Comparison of ENCODE assay signal across 19 mouse cellular contexts in genomic region chr3:123190329-123190728, GRCm38 (mm10). TPM values are rescaled to one million over a fixed set of nuclear protein-coding genes. Genes with fewer than 3 reads are reported as not detected.
A peak's percentile ranks its signal among the peaks of the same experiment; 100 is the strongest.
DNase-seq lines count a peak whose midpoint lies in the region; ATAC-seq and TF ChIP-seq lines count a peak whose summit lies in the region.
"Had no signal": no experiment of that assay in that cellular context is flagged by ENCODE, and none has a peak within 500 bp of the region (broad histone marks: within the 10 kb centered on the region; RNA-seq: fewer than 3 reads in every experiment).

No protein-coding gene starts in this region.

- intact Hi-C loops in heart, postnatal 25 days (cut with DNase I): loop anchor here (5.0 kb wide), 1 partner anchor 42 kb away; no protein-coding TSS in a partner anchor

- H3K4me3 ChIP-seq in lung, embryonic 16.5 days (ENCODE audit: low read length): no peak overlapping the region
- H3K4me3 ChIP-seq in lung, postnatal 0 days (ENCODE audit: low read depth, low read length): no peak overlapping the region
- H3K4me3 ChIP-seq in heart, embryonic 11.5 days (ENCODE audit: low read depth, low read length): no peak overlapping the region
- H3K4me3 ChIP-seq: embryonic facial prominence, embryonic 13.5 days; hindbrain, embryonic 12.5 days; neural tube, embryonic 12.5 days; stomach, embryonic 15.5 days had no signal

- H3K9ac ChIP-seq in lung, embryonic 16.5 days (ENCODE audit: low read length): no peak overlapping the region
- H3K9ac ChIP-seq in lung, postnatal 0 days (replicated peaks; ENCODE audit: low read depth): no peak overlapping the region
- no peak overlapping the region for H3K9ac ChIP-seq in heart, embryonic 11.5 days (ENCODE audit: low read depth, low read length)
- H3K9ac ChIP-seq: embryonic facial prominence, embryonic 13.5 days; hindbrain, embryonic 12.5 days; neural tube, embryonic 12.5 days; stomach, embryonic 15.5 days had no signal

- no peaks in the 10 kb centered on the region for H3K9me3 ChIP-seq in lung, embryonic 16.5 days (ENCODE audit: control insufficient read depth, low read length)
- no peaks in the 10 kb centered on the region for H3K9me3 ChIP-seq in lung, postnatal 0 days (ENCODE audit: low read length)
- no peaks in the 10 kb centered on the region for H3K9me3 ChIP-seq in heart, embryonic 11.5 days (replicated peaks; ENCODE audit: control insufficient read depth, low read length)
- H3K9me3 ChIP-seq: embryonic facial prominence, embryonic 13.5 days; hindbrain, embryonic 12.5 days; neural tube, embryonic 12.5 days; stomach, embryonic 15.5 days had no signal

- 45% methylated on average over 6 of the region's 6 CpGs for WGBS in lung, embryonic 16.5 days
- 51% methylated on average over 6 of the region's 6 CpGs for WGBS in lung, postnatal 0 days
- WGBS in heart, embryonic 11.5 days (ENCODE audit: insufficient replicate concordance): 51% methylated on average over 6 of the region's 6 CpGs

- no peaks in the 10 kb centered on the region for H3K36me3 ChIP-seq in lung, embryonic 16.5 days (ENCODE audit: control insufficient read depth, insufficient read depth, low read length)
- H3K36me3 ChIP-seq in lung, postnatal 0 days (ENCODE audit: insufficient read depth, low read length): no peaks in the 10 kb centered on the region
- no peaks in the 10 kb centered on the region for H3K36me3 ChIP-seq in heart, embryonic 11.5 days (ENCODE audit: control insufficient read depth, insufficient read depth, low read length)
- H3K36me3 ChIP-seq: embryonic facial prominence, embryonic 13.5 days; hindbrain, embryonic 12.5 days; neural tube, embryonic 12.5 days; stomach, embryonic 15.5 days had no signal

- H3K4me1 ChIP-seq in lung, embryonic 16.5 days (replicated peaks; ENCODE audit: control insufficient read depth, insufficient read depth, low read length): no peaks in the 10 kb centered on the region
- H3K4me1 ChIP-seq in lung, postnatal 0 days (ENCODE audit: insufficient read depth, low read depth, low read length): no peaks in the 10 kb centered on the region
- H3K4me1 ChIP-seq in heart, embryonic 11.5 days (ENCODE audit: control insufficient read depth, insufficient read depth, low read length): no peaks in the 10 kb centered on the region
- H3K4me1 ChIP-seq: neural tube, embryonic 12.5 days; stomach, embryonic 15.5 days had no signal

- peak; percentile 97 for DNase-seq in heart, adult 11 months
- DNase-seq in heart, postnatal 25 days (ENCODE audit: low spot score): no peak
- no peak for DNase-seq in lung, postnatal 0 days (ENCODE audit: low spot score)
- no peak for DNase-seq in ovary, postnatal 10 days (ENCODE audit: low spot score)
- DNase-seq: B cell, adult 2 months; gastrocnemius, postnatal 10 days; kidney, adult 2 months; kidney, postnatal 4 days; lung, postnatal 14 days; spleen, adult 18-20 months; thymus, postnatal 36 days had no signal

- H3K27ac ChIP-seq in lung, embryonic 16.5 days (ENCODE audit: low read length): peak overlapping the region; percentile 56
- no peak overlapping the region for H3K27ac ChIP-seq in lung, postnatal 0 days (ENCODE audit: low read length)
- H3K27ac ChIP-seq in heart, embryonic 11.5 days (ENCODE audit: low read depth, low read length): no peak overlapping the region
- H3K27ac ChIP-seq: embryonic facial prominence, embryonic 13.5 days; hindbrain, embryonic 12.5 days; neural tube, embryonic 12.5 days; stomach, embryonic 15.5 days had no signal

- no peak for TF ChIP-seq CTCF in lung, postnatal 0 days (IDR thresholded peaks at IDR 0.05)

- H3K27me3 ChIP-seq in lung, embryonic 16.5 days (ENCODE audit: control insufficient read depth, insufficient read depth, low read depth, low read length): no peaks in the 10 kb centered on the region
- no peaks in the 10 kb centered on the region for H3K27me3 ChIP-seq in lung, postnatal 0 days (replicated peaks; ENCODE audit: insufficient read depth, low read length)
- H3K27me3 ChIP-seq in heart, embryonic 11.5 days (ENCODE audit: control insufficient read depth, insufficient read depth, low read length): no peaks in the 10 kb centered on the region
- H3K27me3 ChIP-seq: embryonic facial prominence, embryonic 13.5 days; hindbrain, embryonic 12.5 days; neural tube, embryonic 12.5 days; Patski; stomach, embryonic 15.5 days had no signal

- H3K4me2 ChIP-seq in lung, embryonic 16.5 days (ENCODE audit: low read depth, low read length): no peak overlapping the region
- no peak overlapping the region for H3K4me2 ChIP-seq in lung, postnatal 0 days (replicated peaks; ENCODE audit: low read depth, low read length)
- H3K4me2 ChIP-seq in heart, embryonic 11.5 days: no peak overlapping the region
- H3K4me2 ChIP-seq: embryonic facial prominence, embryonic 13.5 days; hindbrain, embryonic 12.5 days; neural tube, embryonic 12.5 days; stomach, embryonic 15.5 days had no signal

- 0 out of 2 replicates have a peak, but pooled peaks have one; percentile 12 for ATAC-seq in lung, embryonic 16.5 days (ENCODE audit: low read depth)
- no peak for ATAC-seq in lung, postnatal 0 days
- ATAC-seq in heart, embryonic 11.5 days (replicated peaks; ENCODE audit: insufficient number of reproducible peaks, low FRiP score, low TSS enrichment): 0 out of 2 replicates have a peak, but pooled peaks have one; percentile 22
- ATAC-seq in granulocyte monocyte progenitor cell, adult 5-6 weeks (replicated peaks; ENCODE audit: poor library complexity, severe bottlenecking): no peak
- ATAC-seq: Patski had no signal

- no peak for TF ChIP-seq EP300 in lung, postnatal 0 days (IDR thresholded peaks at IDR 0.05)

RNA-seq across cellular contexts. Expression of gene Synpo2, which starts 45.6 kb away (rescaled TPM):
- 10 to 100 TPM; 75.9 to 80.6 TPM for total RNA-seq in heart, postnatal 25 days (2021)
- polyA plus RNA-seq in lung, embryonic 16.5 days (2015; fragmentation: Nextera tagmentation; extraction: Ambion mirVana): 9.1 and 12.1 TPM in 2 replicates
- 2.2 and 2.4 TPM in 2 replicates for polyA plus RNA-seq in lung, postnatal 0 days (2015; fragmentation: Nextera tagmentation; extraction: Ambion mirVana)
- 21.8 and 25.6 TPM in 2 replicates for polyA plus RNA-seq in heart, embryonic 11.5 days (2014; fragmentation: Nextera tagmentation; extraction: Ambion mirVana)
- 0.28 TPM in 1 of 2 replicates, not detected in the other for total RNA-seq in granulocyte monocyte progenitor cell, adult 5-6 weeks (2014; fragmentation: Nextera tagmentation)
- total RNA-seq in granulocyte monocyte progenitor cell, adult 5-6 weeks (2017): not detected in 2 replicates

Comparison
In these comparisons a context has a peak if more than half of its experiments do, and no peak if none do; other contexts are left out.
1. ATAC-seq: peak in lung, embryonic 16.5 days (single experiment) and heart, embryonic 11.5 days (single experiment); none in lung, postnatal 0 days (single experiment) and granulocyte monocyte progenitor cell, adult 5-6 weeks (single experiment).